Mouse (Mus musculus): Measurements from ENCODE around the gene Flot1.

- TF ChIP-seq CTCF (IDR thresholded peaks at IDR 0.05; ENCODE audit: low read depth, low read length) (no peak), POLR2A (IDR thresholded peaks at IDR 0.05; ENCODE audit: borderline replicate concordance, low read depth, low read length) (no peak)
Observed at GRCm38 (mm10) chr17:35803020-35803419, 20.0 kb upstream of the Flot1 start.
